Mouse (Mus musculus): ENCODE data around the gene Atp6v1e1. TPM values are rescaled to one million over a fixed set of nuclear protein-coding genes. Genes with fewer than 3 reads are reported as not detected.

Atp6v1e1 gene
- polyA plus RNA-seq, 1 experiment from 2014 or later: 133 TPM

GRCm38 (mm10) chr6:120788904-120789303 lies 33.7 kb downstream of the Atp6v1e1 start:
- no peaks in the 10 kb centered on the region for H3K9me3 ChIP-seq
- H3K9ac ChIP-seq: no peak overlapping the region
- no peak overlapping the region for H3K4me3 ChIP-seq (replicated peaks)
- no peak for ATAC-seq (ENCODE audit: insufficient read depth, low FRiP score, low read depth)
- H3K4me2 ChIP-seq: no peak overlapping the region
- no peaks in the 10 kb centered on the region for H3K4me1 ChIP-seq
- peaks cover 12% of the 10 kb centered on the region; the same call in 1 of the 2 replicates for H3K36me3 ChIP-seq
- no peaks in the 10 kb centered on the region for H3K27me3 ChIP-seq (replicated peaks)
- no peak overlapping the region for H3K27ac ChIP-seq

GRCm38 (mm10) chr6:120788068-120788607 lies 34.5 kb downstream of the Atp6v1e1 start:
- H3K4me1 ChIP-seq: no peaks in the 10 kb centered on the region
- H3K9me3 ChIP-seq: no peaks in the 10 kb centered on the region
- peaks cover 5% of the 10 kb centered on the region; the same call in 1 of the 2 replicates for H3K36me3 ChIP-seq
- no peak overlapping the region for H3K27ac ChIP-seq
- no peak overlapping the region for H3K4me2 ChIP-seq
- 75% methylated on average over 5 of the region's 5 CpGs for WGBS
- H3K9ac ChIP-seq: no peak overlapping the region
- no peaks in the 10 kb centered on the region for H3K27me3 ChIP-seq (replicated peaks)
- no peak for ATAC-seq (ENCODE audit: insufficient read depth, low FRiP score, low read depth)
- no peak overlapping the region for H3K4me3 ChIP-seq (replicated peaks)

GRCm38 (mm10) chr6:120784351-120784750 lies 38.2 kb downstream of the Atp6v1e1 start:
- H3K27me3 ChIP-seq (replicated peaks): no peaks in the 10 kb centered on the region
- 64% methylated on average over 7 of the region's 7 CpGs for WGBS
- no peaks in the 10 kb centered on the region for H3K4me1 ChIP-seq
- H3K27ac ChIP-seq: no peak overlapping the region
- H3K9ac ChIP-seq: no peak overlapping the region
- H3K4me2 ChIP-seq: no peak overlapping the region
- no peak overlapping the region for H3K4me3 ChIP-seq (replicated peaks)
- no peaks in the 10 kb centered on the region for H3K9me3 ChIP-seq
- no peaks in the 10 kb centered on the region for H3K36me3 ChIP-seq
- no peak for ATAC-seq (ENCODE audit: insufficient read depth, low FRiP score, low read depth)

GRCm38 (mm10) chr6:120782948-120783347 lies 39.6 kb downstream of the Atp6v1e1 start:
- no peak overlapping the region for H3K4me2 ChIP-seq
- H3K9ac ChIP-seq: no peak overlapping the region
- WGBS: 78% methylated on average over 2 of the region's 2 CpGs
- no peak overlapping the region for H3K4me3 ChIP-seq (replicated peaks)
- H3K36me3 ChIP-seq: no peaks in the 10 kb centered on the region
- H3K27me3 ChIP-seq (replicated peaks): no peaks in the 10 kb centered on the region
- no peak for ATAC-seq (ENCODE audit: insufficient read depth, low FRiP score, low read depth)
- no peaks in the 10 kb centered on the region for H3K4me1 ChIP-seq
- H3K27ac ChIP-seq: no peak overlapping the region
- no peaks in the 10 kb centered on the region for H3K9me3 ChIP-seq

GRCm38 (mm10) chr6:120778226-120778625 lies 44.4 kb downstream of the Atp6v1e1 start:
- ATAC-seq (ENCODE audit: insufficient read depth, low FRiP score, low read depth): no peak
- H3K4me1 ChIP-seq: no peaks in the 10 kb centered on the region

GRCm38 (mm10) chr6:120777533-120777932 lies 45.1 kb downstream of the Atp6v1e1 start:
- no peak for ATAC-seq (ENCODE audit: insufficient read depth, low FRiP score, low read depth)
- no peaks in the 10 kb centered on the region for H3K4me1 ChIP-seq
- no peak overlapping the region for H3K27ac ChIP-seq
- no peak overlapping the region for H3K9ac ChIP-seq
- no peaks in the 10 kb centered on the region for H3K27me3 ChIP-seq (replicated peaks)
- whole genome bisulfite sequencing: 65% methylated on average over 9 of the region's 9 CpGs
- no peak overlapping the region for H3K4me3 ChIP-seq (replicated peaks)
- H3K4me2 ChIP-seq: no peak overlapping the region
- no peaks in the 10 kb centered on the region for H3K36me3 ChIP-seq
- no peaks in the 10 kb centered on the region for H3K9me3 ChIP-seq

More at GRCm38 (mm10) chr6:120778226-120778625, 44.4 kb downstream of the Atp6v1e1 start:
- 57% methylated on average over 3 of the region's 3 CpGs for WGBS
- H3K9ac ChIP-seq: no peak overlapping the region
- H3K27ac ChIP-seq: no peak overlapping the region
- no peak overlapping the region for H3K4me2 ChIP-seq
- no peaks in the 10 kb centered on the region for H3K27me3 ChIP-seq (replicated peaks)
- no peak overlapping the region for H3K4me3 ChIP-seq (replicated peaks)
- no peaks in the 10 kb centered on the region for H3K36me3 ChIP-seq
- no peaks in the 10 kb centered on the region for H3K9me3 ChIP-seq

- Histone ChIP-seq H3K9me3 (no peaks in the 10 kb centered on the region), H3K27me3 (replicated peaks) (no peaks in the 10 kb centered on the region), H3K4me2 (no peak overlapping the region), H3K4me3 (replicated peaks) (no peak overlapping the region), H3K36me3 (no peaks in the 10 kb centered on the region), H3K4me1 (no peaks in the 10 kb centered on the region), H3K9ac (no peak overlapping the region), H3K27ac (no peak overlapping the region)
- ATAC-seq (ENCODE audit: insufficient read depth, low FRiP score, low read depth): no peak
- WGBS: 82% methylated on average over 3 of the region's 3 CpGs
Measured at GRCm38 (mm10) chr6:120776286-120776685, 46.3 kb downstream of the Atp6v1e1 start.

GRCm38 (mm10) chr6:120773763-120774162 lies 48.8 kb downstream of the Atp6v1e1 start:
- Histone ChIP-seq H3K9me3 (no peaks in the 10 kb centered on the region), H3K4me1 (no peaks in the 10 kb centered on the region), H3K4me2 (no peak overlapping the region), H3K4me3 (replicated peaks) (no peak overlapping the region), H3K27me3 (replicated peaks) (no peaks in the 10 kb centered on the region), H3K27ac (no peak overlapping the region), H3K36me3 (no peaks in the 10 kb centered on the region), H3K9ac (no peak overlapping the region)
- 68% methylated on average over 6 of the region's 6 CpGs for WGBS
- ATAC-seq (ENCODE audit: insufficient read depth, low FRiP score, low read depth): no peak

GRCm38 (mm10) chr6:120773149-120773628 lies 49.4 kb downstream of the Atp6v1e1 start, which contains the start of gene Slc25a18:
Gene Slc25a18 (plus strand): TSS chr6:120773578.
- Histone ChIP-seq H3K4me3 (replicated peaks) (no peak within 1 kb of the TSS), H3K4me1 (no peaks in the 10 kb centered on the region), H3K9ac (no peak within 1 kb of the TSS), H3K27ac (no peak within 1 kb of the TSS), H3K27me3 (replicated peaks) (no peaks in the 10 kb centered on the region), H3K9me3 (no peaks in the 10 kb centered on the region), H3K4me2 (no peak within 1 kb of the TSS), H3K36me3 (no peaks in the 10 kb centered on the region)
- no peak for ATAC-seq (ENCODE audit: insufficient read depth, low FRiP score, low read depth)
- 61% methylated on average over 5 of the region's 5 CpGs for WGBS

GRCm38 (mm10) chr6:120772025-120772424 lies 50.6 kb downstream of the Atp6v1e1 start:
- no peaks in the 10 kb centered on the region for H3K4me1 ChIP-seq
- H3K4me3 ChIP-seq (replicated peaks): no peak overlapping the region
- H3K9me3 ChIP-seq: no peaks in the 10 kb centered on the region
- no peak for ATAC-seq (ENCODE audit: insufficient read depth, low FRiP score, low read depth)
- no peaks in the 10 kb centered on the region for H3K36me3 ChIP-seq
- no peaks in the 10 kb centered on the region for H3K27me3 ChIP-seq (replicated peaks)
- H3K4me2 ChIP-seq: no peak overlapping the region
- no peak overlapping the region for H3K9ac ChIP-seq
- H3K27ac ChIP-seq: no peak overlapping the region

GRCm38 (mm10) chr6:120771366-120771765 lies 51.2 kb downstream of the Atp6v1e1 start:
- no peaks in the 10 kb centered on the region for H3K36me3 ChIP-seq
- H3K4me1 ChIP-seq: no peaks in the 10 kb centered on the region
- H3K27me3 ChIP-seq (replicated peaks): no peaks in the 10 kb centered on the region
- WGBS: 81% methylated on average over 1 of the region's 1 CpGs
- H3K4me2 ChIP-seq: no peak overlapping the region
- no peak overlapping the region for H3K9ac ChIP-seq
- H3K4me3 ChIP-seq (replicated peaks): no peak overlapping the region
- no peak overlapping the region for H3K27ac ChIP-seq
- no peaks in the 10 kb centered on the region for H3K9me3 ChIP-seq
- ATAC-seq (ENCODE audit: insufficient read depth, low FRiP score, low read depth): no peak

GRCm38 (mm10) chr6:120769972-120770371 lies 52.6 kb downstream of the Atp6v1e1 start:
- Histone ChIP-seq H3K36me3 (no peaks in the 10 kb centered on the region), H3K27ac (no peak overlapping the region), H3K4me3 (replicated peaks) (no peak overlapping the region), H3K9me3 (no peaks in the 10 kb centered on the region), H3K4me2 (no peak overlapping the region), H3K4me1 (no peaks in the 10 kb centered on the region), H3K9ac (no peak overlapping the region), H3K27me3 (replicated peaks) (no peaks in the 10 kb centered on the region)
- ATAC-seq (ENCODE audit: insufficient read depth, low FRiP score, low read depth): no peak
- 82% methylated on average over 1 of the region's 1 CpGs for WGBS

GRCm38 (mm10) chr6:120761151-120761550 lies 61.4 kb downstream of the Atp6v1e1 start:
- ATAC-seq (ENCODE audit: insufficient read depth, low FRiP score, low read depth): no peak
- Histone ChIP-seq H3K27me3 (replicated peaks) (no peaks in the 10 kb centered on the region), H3K4me1 (no peaks in the 10 kb centered on the region), H3K9me3 (no peaks in the 10 kb centered on the region), H3K4me2 (no peak overlapping the region), H3K9ac (no peak overlapping the region), H3K4me3 (replicated peaks) (no peak overlapping the region), H3K27ac (no peak overlapping the region), H3K36me3 (no peaks in the 10 kb centered on the region)
- WGBS: 82% methylated on average over 2 of the region's 2 CpGs

Data from stomach, embryonic 15.5 days (tissue).